Mouse (Mus musculus): Measurements from ENCODE around the gene Treh. TPM values are rescaled to one million over a fixed set of nuclear protein-coding genes. Genes with fewer than 3 reads are reported as not detected.

Gene Treh
- polyA plus RNA-seq, 1 experiment = not detected

GRCm38 (mm10) chr9:44655098-44656066 is 17.7 kb upstream of the Treh start:
- no peaks in the 10 kb centered on the region for H3K27me3 ChIP-seq (ENCODE audit: control insufficient read depth)
- peak overlapping the region; percentile 5 for H3K4me3 ChIP-seq (replicated peaks)
- no peaks in the 10 kb centered on the region for H3K36me3 ChIP-seq (ENCODE audit: control insufficient read depth)
- H3K4me1 ChIP-seq (ENCODE audit: control insufficient read depth) = peaks cover 8% of the 10 kb centered on the region
- H3K9me3 ChIP-seq (ENCODE audit: control insufficient read depth, low read length) = no peaks in the 10 kb centered on the region
- TF ChIP-seq TAL1 (IDR thresholded peaks at IDR 0.05; ENCODE audit: low read length) (no peak), GATA1 (IDR thresholded peaks at IDR 0.05; ENCODE audit: low read length) (no peak)

DNA sequence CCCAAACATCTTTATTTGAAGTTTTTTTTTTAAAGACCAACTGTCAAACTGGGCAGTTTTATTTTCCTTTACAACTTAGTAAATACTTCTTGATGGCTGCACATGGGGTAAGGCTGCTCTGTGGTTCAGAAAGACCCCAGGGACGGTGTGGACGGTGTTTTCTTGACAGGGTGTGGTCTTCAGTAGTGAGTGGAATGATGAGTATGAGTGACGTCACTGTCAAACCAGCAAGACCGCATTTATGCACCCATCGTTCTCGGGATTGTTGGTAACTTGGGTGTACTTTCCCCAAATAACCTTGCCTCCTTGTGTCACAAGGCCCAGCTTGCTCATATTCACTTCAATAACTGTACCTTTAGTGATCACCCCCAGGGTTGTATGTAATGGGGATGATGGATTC is 9.3 kb upstream of the Treh start:
- no peaks in the 10 kb centered on the region for H3K4me1 ChIP-seq (ENCODE audit: control insufficient read depth)
- no peaks in the 10 kb centered on the region for H3K9me3 ChIP-seq (ENCODE audit: control insufficient read depth, low read length)
- H3K4me3 ChIP-seq (replicated peaks) = no peak overlapping the region
- TF ChIP-seq TAL1 (IDR thresholded peaks at IDR 0.05; ENCODE audit: low read length) = no peak
- no peak for TF ChIP-seq GATA1 (IDR thresholded peaks at IDR 0.05; ENCODE audit: low read length)
- H3K27me3 ChIP-seq (ENCODE audit: control insufficient read depth) = no peaks in the 10 kb centered on the region
- no peaks in the 10 kb centered on the region for H3K36me3 ChIP-seq (ENCODE audit: control insufficient read depth)

GRCm38 (mm10) chr9:44671416-44671815 is 1.6 kb upstream of the Treh start:
- no peak overlapping the region for H3K4me3 ChIP-seq (replicated peaks)
- H3K27me3 ChIP-seq (ENCODE audit: control insufficient read depth) = 0 out of 2 replicates have a peak, but pooled peaks cover 2% of the 10 kb centered on the region
- H3K36me3 ChIP-seq (ENCODE audit: control insufficient read depth) = no peaks in the 10 kb centered on the region
- no peaks in the 10 kb centered on the region for H3K9me3 ChIP-seq (ENCODE audit: control insufficient read depth, low read length)
- TF ChIP-seq GATA1 (IDR thresholded peaks at IDR 0.05; ENCODE audit: low read length) (no peak), TAL1 (IDR thresholded peaks at IDR 0.05; ENCODE audit: low read length) (no peak)
- H3K4me1 ChIP-seq (ENCODE audit: control insufficient read depth) = no peaks in the 10 kb centered on the region

GRCm38 (mm10) chr9:44672291-44672865 is 655 bp upstream of the Treh start:
- Histone ChIP-seq H3K36me3 (ENCODE audit: control insufficient read depth) (no peaks in the 10 kb centered on the region), H3K9me3 (ENCODE audit: control insufficient read depth, low read length) (no peaks in the 10 kb centered on the region), H3K27me3 (ENCODE audit: control insufficient read depth) (0 out of 2 replicates have a peak, but pooled peaks cover 2% of the 10 kb centered on the region), H3K4me3 (replicated peaks) (no peak overlapping the region), H3K4me1 (ENCODE audit: control insufficient read depth) (no peaks in the 10 kb centered on the region)
- TF ChIP-seq TAL1 (IDR thresholded peaks at IDR 0.05; ENCODE audit: low read length) (no peak), GATA1 (IDR thresholded peaks at IDR 0.05; ENCODE audit: low read length) (no peak)

- Histone ChIP-seq H3K4me1 (ENCODE audit: control insufficient read depth) (no peaks in the 10 kb centered on the region), H3K4me3 (replicated peaks) (no peak overlapping the region), H3K27me3 (ENCODE audit: control insufficient read depth) (0 out of 2 replicates have a peak, but pooled peaks cover 2% of the 10 kb centered on the region), H3K36me3 (ENCODE audit: control insufficient read depth) (no peaks in the 10 kb centered on the region), H3K9me3 (ENCODE audit: control insufficient read depth, low read length) (no peaks in the 10 kb centered on the region)
- no peak for TF ChIP-seq TAL1 (IDR thresholded peaks at IDR 0.05; ENCODE audit: low read length)
- no peak for TF ChIP-seq GATA1 (IDR thresholded peaks at IDR 0.05; ENCODE audit: low read length)
These were observed 5.3 kb downstream of the Treh start for GRCm38 (mm10) chr9:44678288-44678871.

GRCm38 (mm10) chr9:44679565-44679964 is 6.5 kb downstream of the Treh start:
- H3K36me3 ChIP-seq (ENCODE audit: control insufficient read depth) = no peaks in the 10 kb centered on the region
- H3K9me3 ChIP-seq (ENCODE audit: control insufficient read depth, low read length) = no peaks in the 10 kb centered on the region
- H3K4me1 ChIP-seq (ENCODE audit: control insufficient read depth) = no peaks in the 10 kb centered on the region
- no peak for TF ChIP-seq TAL1 (IDR thresholded peaks at IDR 0.05; ENCODE audit: low read length)
- TF ChIP-seq GATA1 (IDR thresholded peaks at IDR 0.05; ENCODE audit: low read length) = no peak
- 0 out of 2 replicates have a peak, but pooled peaks cover 2% of the 10 kb centered on the region for H3K27me3 ChIP-seq (ENCODE audit: control insufficient read depth)
- no peak overlapping the region for H3K4me3 ChIP-seq (replicated peaks)

DNA sequence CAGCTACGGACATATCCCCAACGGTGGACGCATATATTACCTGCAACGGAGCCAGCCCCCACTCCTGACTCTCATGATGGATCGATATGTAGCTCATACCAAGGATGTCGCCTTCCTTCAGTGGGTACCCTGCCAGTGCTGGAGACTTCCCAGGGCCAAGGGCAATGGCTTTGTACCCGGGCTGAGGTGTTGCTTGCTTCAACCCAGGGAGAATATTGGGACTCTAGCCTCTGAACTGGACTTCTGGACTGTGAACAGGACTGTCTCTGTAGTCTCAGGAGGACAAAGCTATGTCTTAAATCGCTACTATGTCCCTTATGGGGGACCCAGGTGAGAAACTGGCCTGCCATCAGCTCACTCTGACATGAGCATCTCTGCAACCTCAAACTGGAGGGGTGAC is 10.0 kb downstream of the Treh start:
- H3K27me3 ChIP-seq (ENCODE audit: control insufficient read depth) = no peaks in the 10 kb centered on the region
- H3K4me1 ChIP-seq (ENCODE audit: control insufficient read depth) = no peaks in the 10 kb centered on the region
- no peak overlapping the region for H3K4me3 ChIP-seq (replicated peaks)
- no peaks in the 10 kb centered on the region for H3K36me3 ChIP-seq (ENCODE audit: control insufficient read depth)
- H3K9me3 ChIP-seq (ENCODE audit: control insufficient read depth, low read length) = no peaks in the 10 kb centered on the region
- no peak for TF ChIP-seq TAL1 (IDR thresholded peaks at IDR 0.05; ENCODE audit: low read length)
- no peak for TF ChIP-seq GATA1 (IDR thresholded peaks at IDR 0.05; ENCODE audit: low read length)

GRCm38 (mm10) chr9:44685346-44686330 is 12.6 kb downstream of the Treh start:
- Histone ChIP-seq H3K4me3 (replicated peaks) (no peak overlapping the region), H3K9me3 (ENCODE audit: control insufficient read depth, low read length) (no peaks in the 10 kb centered on the region), H3K27me3 (ENCODE audit: control insufficient read depth) (no peaks in the 10 kb centered on the region), H3K36me3 (ENCODE audit: control insufficient read depth) (no peaks in the 10 kb centered on the region), H3K4me1 (ENCODE audit: control insufficient read depth) (no peaks in the 10 kb centered on the region; the same call in 1 of the 2 replicates)
- TF ChIP-seq GATA1 (IDR thresholded peaks at IDR 0.05; ENCODE audit: low read length) (no peak), TAL1 (IDR thresholded peaks at IDR 0.05; ENCODE audit: low read length) (no peak)
